Mouse (Mus musculus) left cerebral cortex, postnatal 36 days (tissue): ENCODE measurements around the gene Dnttip1. TPM values are rescaled to one million over a fixed set of nuclear protein-coding genes. Genes with fewer than 3 reads are reported as not detected.

ENCODE experiments used
- DNase-seq, 2 experiments: peaks; one replicate each; pipeline ENCODE4 v3.0.0; 2021 to 2022; ENCODE audit warnings: low spot score in 2 of 2, mixed read lengths in 1 of 2
- intact Hi-C: fragments of 180-260 bp; cut with DNase I; formaldehyde crosslinking; loops from one replicate; pipeline ENCODE4 v1.15.1; 2025
- total RNA-seq, 2 experiments: library from RNA; stranded (reverse); gene quantifications; 2 replicates each; pipeline ENCODE4 v1.2.3; 2021

The Dnttip1 gene
- total RNA-seq, 2 experiments from 2014 or later = 33.5 to 37.8 TPM

DNA sequence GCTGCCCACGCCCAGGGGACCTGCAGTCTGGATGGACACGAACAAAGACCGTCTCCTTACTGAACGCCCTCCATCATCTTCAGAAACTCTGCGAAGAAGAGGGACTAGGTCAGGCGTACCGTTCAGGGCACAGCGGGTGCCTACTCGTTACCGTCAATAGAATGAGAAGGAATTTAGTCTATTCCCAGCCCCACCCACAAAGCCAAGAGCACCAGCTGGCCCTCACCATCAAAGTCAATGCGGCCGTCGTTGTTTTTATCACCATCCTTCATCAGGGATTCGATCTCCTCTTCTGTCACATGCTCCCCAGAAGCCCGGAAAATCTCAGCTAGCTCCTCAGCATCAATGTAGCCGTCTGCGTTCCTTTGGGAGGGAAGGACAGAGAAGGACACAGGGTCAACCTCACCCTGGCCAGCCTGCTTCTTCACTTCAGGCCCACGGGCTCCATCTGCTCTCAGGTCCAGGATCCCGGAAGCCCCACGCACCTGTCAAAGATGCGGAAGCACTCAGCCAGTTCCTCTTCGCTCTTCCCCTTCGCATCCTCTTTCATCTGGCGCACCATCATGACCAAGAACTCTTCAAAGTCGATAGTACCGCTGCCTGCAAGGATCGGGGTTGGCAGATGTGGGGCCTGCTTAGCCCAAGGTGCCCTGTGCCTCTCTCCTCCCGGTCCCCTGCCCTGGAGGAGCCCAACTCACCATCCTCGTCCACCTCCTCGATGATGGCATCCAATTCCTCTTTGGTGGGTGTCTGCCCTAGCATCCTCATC is 31.6 kb downstream of the Dnttip1 start:
- DNase-seq = no peak
- intact Hi-C loops = no loop called here

DNA sequence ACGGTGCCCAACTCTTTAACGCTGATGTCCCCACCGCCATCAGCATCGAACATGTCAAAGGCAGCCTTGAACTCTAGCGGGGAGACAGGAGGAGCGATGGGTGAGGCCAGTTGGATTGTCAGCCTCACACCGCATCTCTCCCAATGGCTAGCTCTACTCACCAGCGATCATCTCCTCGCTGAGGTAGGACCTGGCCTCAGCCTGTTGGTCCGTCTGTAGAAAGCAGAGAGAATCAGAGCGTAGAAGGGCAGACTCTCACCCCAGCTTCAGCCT is 32.2 kb downstream of the Dnttip1 start:
- no peak for DNase-seq
- intact Hi-C loops = no loop called here

DNA sequence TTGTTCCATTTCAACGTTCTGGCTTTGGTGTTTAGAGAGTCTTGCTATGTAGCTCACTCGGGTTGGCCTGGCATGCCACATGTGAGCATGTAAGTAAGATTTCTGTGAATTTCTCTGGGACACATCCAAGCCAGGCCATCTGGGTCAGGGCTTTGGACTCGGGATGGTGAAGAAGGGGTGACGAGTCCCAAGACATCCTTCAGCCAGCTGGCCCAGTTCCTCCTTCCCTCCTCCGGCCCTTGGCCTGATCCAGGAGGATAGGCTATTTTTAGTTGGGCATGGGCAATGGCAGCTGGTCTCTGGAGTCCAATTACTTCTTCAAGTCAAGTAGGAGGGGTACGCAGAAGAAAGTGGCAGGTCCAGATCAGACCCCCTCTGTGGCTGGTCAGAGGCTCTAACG is 33.0 kb downstream of the Dnttip1 start:
- no peak for DNase-seq
- intact Hi-C loops = no loop called here

DNA sequence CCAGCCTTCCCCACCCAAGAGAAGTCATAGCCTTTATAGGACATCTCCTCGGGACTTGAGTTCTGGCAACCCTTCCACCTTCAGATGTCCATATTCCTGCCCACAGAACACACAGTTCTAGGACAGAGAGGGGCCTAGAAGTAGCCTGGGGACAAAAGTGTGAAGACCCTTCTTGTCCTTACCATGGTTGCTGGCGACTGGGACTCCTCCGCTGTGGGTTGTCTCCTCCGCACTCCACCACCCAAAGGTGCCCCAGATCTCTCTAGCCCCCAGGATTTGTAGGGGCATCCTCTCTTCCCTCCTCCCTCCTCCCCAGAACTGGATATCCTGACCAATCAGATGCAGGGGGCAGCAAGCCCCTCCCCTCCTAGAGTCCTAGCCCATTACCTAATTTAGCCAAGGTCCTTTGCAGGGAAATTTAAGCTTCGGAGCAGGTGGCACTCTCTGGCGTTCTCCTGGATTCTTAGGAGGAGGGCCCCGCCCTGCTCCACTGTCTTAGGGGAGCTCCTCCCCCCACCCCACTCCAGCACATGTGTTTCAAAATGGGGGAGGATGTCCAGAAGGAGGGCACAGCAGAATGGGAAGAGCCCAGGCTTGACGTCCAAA is 33.8 kb downstream of the Dnttip1 start, which contains the start of gene Tnnc2:
TSS of gene Tnnc2 (minus strand) at position 487 of the 606 bp plus-strand sequence.
- intact Hi-C loops = no loop called here
- DNase-seq = no peak

DNA sequence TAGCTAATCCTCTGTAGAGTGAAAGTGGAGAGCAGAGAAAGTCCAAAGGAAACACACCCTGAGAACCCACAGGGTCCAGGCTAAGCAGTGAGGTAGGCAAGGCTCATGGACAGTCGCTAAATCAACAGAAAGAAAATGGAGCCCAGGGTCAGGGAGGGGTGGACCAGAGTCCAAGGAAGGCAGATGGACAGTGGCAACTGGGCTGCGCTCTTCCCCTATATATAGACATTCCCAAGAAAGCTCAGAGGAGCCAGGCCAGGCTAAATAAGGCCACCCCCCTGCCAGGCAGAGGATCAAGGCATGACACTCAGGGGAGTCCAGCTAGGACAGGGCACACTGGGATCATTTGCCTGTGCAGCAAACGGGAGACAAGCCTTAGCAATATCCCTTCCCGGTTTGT is 36.1 kb downstream of the Dnttip1 start:
- intact Hi-C loops = no loop called here
- no peak for DNase-seq

DNA sequence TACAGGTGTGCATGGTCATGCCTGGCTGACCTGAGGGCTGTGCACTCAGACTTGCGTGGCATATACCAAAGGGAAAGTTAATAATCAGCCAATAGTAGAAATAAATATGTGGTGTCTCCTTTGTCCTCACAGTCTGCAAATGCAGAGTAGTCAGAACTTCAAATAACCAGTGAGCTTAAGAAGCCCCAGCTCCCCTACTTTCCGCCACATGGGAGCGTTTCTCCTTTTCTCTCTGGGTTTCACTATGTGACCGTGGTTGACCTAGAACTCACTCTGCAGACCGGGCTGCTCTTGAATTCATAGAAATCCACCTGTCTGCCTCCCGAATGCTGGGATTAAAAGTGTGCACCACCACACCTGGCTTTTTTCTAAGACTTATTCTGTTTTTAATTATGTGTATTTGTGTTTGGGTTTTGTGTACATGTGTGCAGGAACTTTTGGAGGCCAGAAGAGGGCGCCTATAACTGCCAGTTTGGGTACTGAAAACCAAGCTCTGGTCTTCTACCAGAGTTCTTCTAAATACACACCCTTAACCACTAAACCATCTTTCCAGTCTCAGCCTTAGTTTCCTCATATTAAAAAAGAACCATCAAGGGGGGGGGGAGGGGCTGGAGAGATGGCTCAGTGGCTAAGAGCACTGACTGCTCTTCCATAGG is 38.3 kb downstream of the Dnttip1 start:
- DNase-seq = no peak
- intact Hi-C loops = no loop called here

DNA sequence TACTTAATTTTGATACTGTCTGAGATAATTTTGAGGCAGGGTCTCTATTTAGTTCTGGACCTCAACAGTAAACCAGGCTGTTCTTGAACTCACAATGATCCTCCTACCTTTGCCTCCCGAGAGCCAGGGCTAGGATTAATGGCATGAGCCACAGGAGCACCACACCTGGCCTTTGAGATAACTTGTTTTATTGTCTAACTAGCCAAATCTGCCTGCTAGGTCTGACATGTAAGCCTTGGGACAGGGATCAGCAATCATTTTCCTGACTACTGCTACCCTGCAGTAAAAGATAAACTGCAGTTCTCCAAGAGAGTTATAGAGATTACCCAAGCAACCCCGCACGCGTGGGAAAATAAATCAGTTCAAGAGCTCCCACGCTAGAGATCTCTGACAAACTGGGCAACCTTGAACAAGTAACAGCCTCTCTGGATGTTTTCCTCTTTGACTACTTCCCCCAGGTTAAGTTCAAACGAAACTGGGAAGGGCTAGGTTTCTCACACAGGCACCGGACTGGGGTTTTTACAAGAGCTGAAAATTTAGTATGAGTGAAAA is 39.2 kb downstream of the Dnttip1 start:
- DNase-seq = no peak
- intact Hi-C loops = no loop called here

DNA sequence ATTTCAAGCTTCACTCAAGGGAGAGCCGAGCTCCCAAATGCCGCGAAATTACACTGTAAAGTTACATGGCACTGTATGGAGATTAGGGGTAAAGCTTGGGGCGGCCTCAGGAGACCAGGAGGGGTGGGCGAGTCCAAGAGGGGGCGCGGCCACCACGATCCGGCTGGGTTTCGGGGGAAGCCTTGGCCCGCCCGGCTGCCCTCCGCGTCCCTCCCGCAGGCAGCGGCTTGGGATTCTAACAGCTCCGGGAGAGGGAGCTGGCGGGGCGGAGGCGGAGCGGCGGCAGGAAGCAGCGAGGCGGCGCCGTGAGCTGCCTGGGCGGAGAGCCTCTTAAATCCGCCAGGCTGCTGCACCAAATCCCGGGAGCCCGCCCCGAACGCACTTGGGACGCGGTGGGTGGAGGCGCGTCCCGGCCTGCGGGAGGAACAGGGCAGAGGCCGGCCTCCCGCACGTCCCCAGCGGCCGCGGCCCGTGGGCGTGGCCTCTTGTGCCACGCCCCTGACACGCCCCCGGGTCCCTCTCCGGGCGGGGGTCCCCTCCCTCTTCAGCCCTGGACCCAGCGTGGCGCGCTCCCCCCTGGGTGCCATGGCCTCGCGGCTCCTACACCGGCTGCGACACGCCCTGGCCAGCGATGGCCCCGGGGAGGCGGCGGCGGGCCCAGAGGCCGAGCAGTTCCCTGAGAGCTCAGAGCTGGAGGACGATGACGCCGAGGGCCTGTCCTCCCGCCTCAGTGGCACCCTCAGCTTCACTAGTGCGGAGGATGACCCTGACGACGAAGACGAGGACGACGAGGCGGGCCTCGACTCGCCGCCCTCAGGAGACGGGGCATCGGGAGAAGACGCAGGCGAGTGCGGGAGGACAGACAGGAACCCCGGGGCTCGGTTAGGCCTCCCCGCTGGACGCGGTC is 40.0 kb downstream of the Dnttip1 start, which contains the start of gene Snx21:
TSS of gene Snx21 (plus strand) at position 343 of the 907 bp plus-strand sequence.
- intact Hi-C loops = no loop called here
- DNase-seq = peak; percentile 87 to 90

DNA sequence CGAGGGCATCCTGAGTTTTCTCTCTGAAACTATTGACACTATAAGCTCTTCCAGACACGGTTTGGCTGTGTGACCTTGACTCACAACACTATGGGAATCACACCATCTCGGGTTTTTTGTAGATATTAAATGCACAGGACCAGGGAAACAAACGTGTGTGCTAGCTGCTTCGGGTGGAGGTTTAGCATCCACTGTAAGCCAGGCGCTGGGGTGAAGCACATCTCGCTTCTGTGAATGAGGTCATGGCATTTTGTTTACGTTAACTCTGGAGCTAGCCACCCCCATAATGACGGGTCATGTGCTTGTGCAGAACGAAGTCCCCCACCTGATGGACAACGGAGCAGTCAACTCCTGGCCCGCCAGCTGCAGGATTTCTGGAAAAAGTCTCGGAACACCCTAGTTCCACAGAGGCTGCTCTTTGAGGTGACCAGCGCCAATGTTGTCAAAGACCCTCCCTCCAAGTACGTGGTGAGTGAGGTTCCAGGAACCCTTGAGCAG is 40.7 kb downstream of the Dnttip1 start:
- intact Hi-C loops = no loop called here
- peak in 1 of 2 experiments; percentile 21 for DNase-seq

DNA sequence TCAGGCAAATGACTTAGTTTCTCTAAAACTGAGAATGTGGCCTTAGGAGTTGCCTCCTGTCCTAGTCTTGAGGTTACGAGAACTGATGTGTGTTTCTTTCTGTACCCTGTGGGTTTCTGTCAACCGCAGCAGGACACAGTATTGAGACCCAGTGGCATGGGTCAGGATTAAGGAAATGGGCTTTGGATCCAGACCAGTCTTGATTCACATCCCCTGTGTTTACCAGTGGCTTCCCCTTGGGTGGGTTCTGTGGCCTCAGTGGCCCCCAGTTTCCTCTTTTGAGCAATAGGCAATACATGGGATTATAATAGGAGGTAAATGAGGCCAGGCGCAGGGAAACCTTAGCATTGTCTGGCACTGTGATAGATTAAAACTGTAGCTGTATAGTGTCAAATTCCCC is 41.2 kb downstream of the Dnttip1 start:
- DNase-seq = no peak
- intact Hi-C loops = no loop called here

DNA sequence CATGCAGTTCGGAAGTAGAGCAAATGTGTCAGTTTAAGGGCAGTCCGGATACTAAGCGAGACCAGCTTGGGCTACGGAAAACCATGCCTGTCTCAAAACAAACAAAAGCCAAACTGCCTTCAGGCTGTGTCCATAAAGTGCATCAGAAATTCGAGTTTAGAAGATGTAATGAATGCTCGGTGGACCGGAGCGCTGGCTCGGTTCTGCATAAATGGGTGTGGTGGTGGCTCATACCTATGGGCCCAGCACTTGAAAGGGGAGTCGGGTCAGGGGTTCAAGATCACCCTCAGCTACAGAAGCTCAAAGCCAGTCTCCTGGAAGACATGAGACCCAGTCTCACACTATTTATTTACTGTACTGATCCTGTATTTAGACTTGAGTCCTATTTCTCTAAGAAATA is 42.0 kb downstream of the Dnttip1 start:
- no peak for DNase-seq
- intact Hi-C loops = no loop called here

DNA sequence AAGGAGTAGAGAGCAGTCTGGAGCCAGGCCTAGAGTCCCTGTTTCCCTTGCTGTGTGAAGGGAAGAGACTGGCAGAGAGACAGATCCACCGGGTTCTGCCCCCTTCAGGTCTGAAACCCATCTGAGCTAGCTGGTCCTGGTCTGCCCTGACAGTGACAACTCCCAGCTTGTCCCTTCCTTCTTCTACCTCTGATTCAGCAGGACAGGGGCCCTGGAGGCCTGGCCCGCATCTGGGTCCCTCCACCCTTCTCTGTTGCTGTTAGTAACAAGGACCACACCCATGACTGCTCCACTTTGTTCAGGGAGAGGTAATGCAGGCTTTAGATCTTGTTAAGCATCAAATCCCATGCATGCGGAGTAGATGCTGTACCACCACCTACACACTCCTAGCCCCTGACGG is 42.6 kb downstream of the Dnttip1 start:
- intact Hi-C loops = no loop called here
- no peak for DNase-seq

DNA sequence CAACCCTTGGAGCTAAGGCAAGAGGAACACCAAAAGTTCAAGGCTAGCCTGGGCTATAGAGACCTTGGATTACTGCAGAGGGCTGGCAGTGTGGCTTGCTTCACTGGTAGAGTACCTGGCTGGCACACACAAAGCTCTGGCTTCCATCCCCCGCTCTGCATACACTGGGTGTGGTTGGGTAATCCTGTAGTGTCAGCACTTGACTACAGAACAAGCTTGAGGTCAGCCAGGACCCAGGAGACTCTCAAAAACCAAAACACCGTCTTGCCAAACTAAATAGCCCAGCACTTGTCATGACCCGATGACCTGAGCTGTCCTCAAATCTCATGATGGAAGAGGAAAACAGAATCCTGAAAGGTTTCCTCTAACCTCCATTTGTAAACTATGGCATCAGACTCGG is 44.7 kb downstream of the Dnttip1 start:
- intact Hi-C loops = no loop called here
- no peak for DNase-seq

DNA sequence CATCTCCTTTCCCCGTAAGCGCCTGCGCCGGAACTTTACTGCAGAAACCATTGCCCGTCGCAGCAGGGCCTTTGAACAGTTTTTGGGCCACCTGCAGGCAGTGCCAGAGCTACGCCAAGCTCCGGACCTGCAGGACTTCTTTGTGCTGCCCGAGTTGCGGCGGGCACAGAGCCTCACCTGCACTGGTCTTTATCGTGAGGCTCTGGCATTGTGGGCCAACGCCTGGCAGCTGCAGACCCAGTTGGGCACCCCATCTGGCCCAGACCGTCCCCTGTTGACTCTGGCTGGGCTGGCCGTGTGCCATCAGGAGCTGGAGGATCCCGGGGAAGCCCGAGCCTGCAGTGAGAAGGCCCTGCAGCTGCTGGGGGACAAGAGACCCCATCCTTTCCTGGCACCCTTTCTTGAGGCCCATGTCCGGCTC is 46.1 kb downstream of the Dnttip1 start:
- no peak for DNase-seq
- intact Hi-C loops = no loop called here

DNA sequence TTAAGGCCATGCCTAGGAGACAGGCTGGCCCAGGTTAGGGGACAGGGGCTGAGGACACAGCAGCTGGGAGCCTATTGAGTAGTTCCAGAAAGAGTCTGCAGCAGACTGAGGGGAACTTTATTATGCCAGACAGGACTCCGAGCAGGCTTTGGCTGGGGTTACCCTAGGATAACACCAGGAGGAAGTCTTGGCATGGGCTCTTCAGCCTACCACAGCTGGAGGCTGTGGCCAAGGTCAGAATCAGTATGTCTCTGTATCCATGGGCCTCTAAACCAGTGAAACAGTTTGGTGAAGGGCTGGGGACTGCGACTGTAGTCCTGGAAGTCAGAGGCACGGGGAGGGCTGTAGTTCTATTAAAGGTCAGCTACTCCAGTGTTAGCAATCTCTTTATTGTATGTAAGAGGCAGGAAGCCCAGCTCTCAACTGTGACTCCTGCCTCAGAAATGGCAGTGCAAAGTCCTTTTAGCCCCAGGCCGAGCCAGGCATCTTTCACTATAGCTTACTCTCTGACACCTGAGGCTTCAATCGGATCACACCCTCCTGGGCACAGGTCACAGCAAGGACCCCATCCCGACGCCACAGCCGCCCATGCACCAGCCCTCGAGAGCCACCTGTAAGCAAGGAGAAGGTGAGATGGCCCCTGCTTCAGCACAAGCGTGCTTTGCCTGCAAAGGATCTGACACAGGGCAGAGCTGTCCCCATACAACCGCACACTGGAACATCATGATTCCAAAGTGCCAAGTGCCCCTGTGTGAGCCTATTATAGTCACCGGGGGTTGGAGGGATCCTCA is 46.8 kb downstream of the Dnttip1 start:
- DNase-seq = no peak
- intact Hi-C loops = no loop called here

DNA sequence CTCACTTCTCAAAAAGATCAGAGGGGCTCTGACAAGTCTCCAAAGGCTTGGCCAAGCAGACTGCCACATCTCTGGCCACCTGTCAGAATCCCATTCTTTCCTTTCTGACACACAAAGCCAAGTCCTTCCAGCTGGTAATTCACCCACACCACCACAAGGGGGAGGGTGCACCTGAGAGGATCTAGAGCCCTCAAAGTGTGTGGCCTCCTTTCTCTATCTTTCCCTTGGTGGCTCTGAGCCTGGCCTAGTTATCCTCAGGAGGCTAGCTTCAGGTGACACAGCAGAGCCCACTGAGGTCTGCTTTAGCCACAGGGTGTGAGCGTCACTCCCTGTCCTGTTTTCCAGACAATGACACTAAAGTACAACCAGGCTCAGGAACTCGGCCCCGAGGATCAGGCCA is 47.5 kb downstream of the Dnttip1 start:
- intact Hi-C loops = no loop called here

DNA sequence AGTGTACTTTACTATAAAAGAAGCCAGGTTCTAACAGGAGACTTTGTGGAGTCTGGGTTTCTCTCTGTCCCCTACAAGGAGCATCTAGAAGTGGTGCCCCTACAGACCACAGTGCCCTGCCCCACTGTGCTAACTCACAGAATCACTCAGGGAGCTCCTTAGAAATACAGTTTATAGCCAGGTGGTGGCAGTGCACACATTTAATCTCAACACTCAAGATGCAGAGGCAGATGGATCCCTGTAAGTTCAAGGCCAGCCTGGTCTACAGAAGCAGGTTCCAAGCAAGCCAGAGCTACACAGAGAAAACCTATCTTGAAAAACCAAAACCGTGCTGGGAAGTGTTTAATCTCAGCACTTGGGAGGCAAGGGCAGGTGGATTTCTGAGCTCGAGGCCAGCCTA is 48.0 kb downstream of the Dnttip1 start:
- intact Hi-C loops = no loop called here
- DNase-seq = no peak

More for the DNA sequence above, 47.5 kb downstream of the Dnttip1 start:
- peak in 1 of 2 experiments; percentile 26 for DNase-seq

DNA sequence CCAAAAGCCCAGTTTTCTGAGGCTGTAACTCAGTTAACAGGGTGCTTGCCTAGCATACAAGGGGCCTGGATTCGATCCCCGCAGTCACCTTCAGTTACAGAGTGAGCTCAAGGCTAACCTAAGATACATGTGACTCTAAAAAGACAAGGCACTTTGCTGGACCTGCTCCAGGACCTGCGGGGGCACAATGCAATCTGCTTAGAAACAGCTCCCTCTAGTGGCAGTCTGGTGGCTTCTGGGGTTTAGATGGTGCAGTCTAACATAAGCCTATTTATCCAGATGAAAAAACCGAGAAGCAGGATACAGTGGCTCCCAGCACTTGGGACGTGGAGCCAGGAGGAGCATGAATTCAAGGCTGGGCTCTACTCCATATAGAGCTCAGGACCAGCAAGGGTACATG is 48.5 kb downstream of the Dnttip1 start:
- DNase-seq = peak; percentile 76 to 82
- intact Hi-C loops = no loop called here

DNA sequence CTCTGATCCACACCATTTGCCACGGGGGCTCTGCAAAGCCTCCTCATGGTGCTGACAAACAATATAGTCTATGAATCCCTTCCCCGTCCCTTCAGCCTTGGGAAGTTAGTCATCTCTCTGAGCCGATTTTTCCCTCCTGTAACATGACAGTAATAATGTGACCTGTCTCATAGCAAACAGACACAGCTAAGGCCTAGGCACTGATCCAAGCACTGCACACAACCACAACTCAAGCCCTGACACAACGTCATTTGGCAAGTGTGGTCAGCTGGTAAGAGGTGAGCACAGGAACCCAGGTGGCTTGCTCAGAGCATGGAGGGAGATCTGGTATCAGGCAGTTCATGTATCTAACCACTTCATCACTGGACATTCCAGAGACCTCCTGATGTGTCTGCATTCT is 50.1 kb downstream of the Dnttip1 start:
- no peak for DNase-seq
- intact Hi-C loops = no loop called here
